Mouse (Mus musculus) ES-E14 (cell line): Measurements from ENCODE around the gene Vill. TPM values are rescaled to one million over a fixed set of nuclear protein-coding genes. Genes with fewer than 3 reads are reported as not detected.

Source experiments
- DNase-seq: peaks from one replicate; pipeline ENCODE4 v3.0.0-alpha.2; 2013; ENCODE audit warnings: low read depth, low spot score
- H3K27ac ChIP-seq: 2 replicates; pipeline ENCODE4 v1.5.1; 2012; ENCODE audit warnings: low read depth, mild to moderate bottlenecking, low read length, moderate library complexity, mixed read lengths; ENCODE audit not compliant: poor library complexity, insufficient read depth, severe bottlenecking
- H3K36me3 ChIP-seq: 2 replicates; pipeline ENCODE4 v1.6.1; 2012; ENCODE audit warnings: mild to moderate bottlenecking, low read length, moderate library complexity, mixed read lengths; ENCODE audit not compliant: control insufficient read depth, poor library complexity, insufficient read depth, severe bottlenecking
- H3K4me1 ChIP-seq, 2 experiments: fragments of 150-350 bp in 1 of 2; sonication (generic) in 1 of 2; 2 replicates each; pipeline ENCODE4 v1.6.1; 2012; ENCODE audit warnings: low read length in 2 of 2, mild to moderate bottlenecking in 1 of 2, mixed read lengths in 1 of 2; ENCODE audit not compliant: control insufficient read depth in 2 of 2, insufficient read depth in 2 of 2, poor library complexity in 1 of 2
- H3K4me3 ChIP-seq, 2 experiments: fragments of 150-350 bp in 1 of 2; sonication (generic) in 1 of 2; 2 replicates each; pipeline ENCODE4 v1.5.1; 2012; ENCODE audit warnings: low read length in 2 of 2, low read depth in 1 of 2, mild to moderate bottlenecking in 1 of 2, mixed read lengths in 1 of 2; ENCODE audit not compliant: insufficient read depth in 1 of 2, poor library complexity in 1 of 2, severe bottlenecking in 1 of 2
- H3K9ac ChIP-seq: 2 replicates; pipeline ENCODE4 v1.6.1; 2012; ENCODE audit warnings: low read depth, mild to moderate bottlenecking, low read length, mixed read lengths; ENCODE audit not compliant: poor library complexity, insufficient read depth, severe bottlenecking
- H3K9me3 ChIP-seq: fragments of 150-350 bp; sonication (generic); 2 replicates; pipeline ENCODE4 v1.6.1; 2012; ENCODE audit warnings: low read depth, mild to moderate bottlenecking, low read length; ENCODE audit not compliant: control insufficient read depth, insufficient read depth
- CHD2 ChIP-seq: IDR thresholded peaks from 2 replicates; pipeline ENCODE4 v1.6.1; 2014; ENCODE audit warnings: mild to moderate bottlenecking, low read depth, low read length, inconsistent platforms
- HCFC1 ChIP-seq: IDR thresholded peaks from 2 replicates; pipeline ENCODE4 v1.6.1; 2012; ENCODE audit warnings: low read length, inconsistent platforms, borderline replicate concordance; ENCODE audit not compliant: insufficient read depth
- MAFK ChIP-seq: IDR thresholded peaks from 2 replicates; pipeline ENCODE4 v1.6.1; 2014; ENCODE audit warnings: mild to moderate bottlenecking, low read depth, low read length, inconsistent platforms; ENCODE audit not compliant: insufficient read depth
- ZC3H11A ChIP-seq: IDR thresholded peaks from 2 replicates; pipeline ENCODE4 v1.6.1; 2012; ENCODE audit warnings: low read depth, mild to moderate bottlenecking, inconsistent platforms, low read length, borderline replicate concordance
- ZNF384 ChIP-seq: IDR thresholded peaks from 2 replicates; pipeline ENCODE4 v1.6.1; 2012; ENCODE audit warnings: low read depth, low read length, inconsistent platforms
- in situ Hi-C, 2 experiments: fragments of 600-800 bp; cut with MboI; formaldehyde crosslinking; loops; one replicate each; pipeline ENCODE4 v1.15.1; 2025; ENCODE audit warnings: low sequenced_read_pairs in 2 of 2, inconsistent platforms in 1 of 2; ENCODE audit not compliant: unreplicated experiment in 2 of 2
- total RNA-seq: library from RNA; depleted of rRNA; stranded (reverse); fragments of 300-350 nt; gene quantifications from 2 replicates; pipeline ENCODE4 v1.2.3, GENCODE M21; 2012; rRNA removed

Vill gene
- total RNA-seq, 1 experiment: 27.5 TPM

DNA sequence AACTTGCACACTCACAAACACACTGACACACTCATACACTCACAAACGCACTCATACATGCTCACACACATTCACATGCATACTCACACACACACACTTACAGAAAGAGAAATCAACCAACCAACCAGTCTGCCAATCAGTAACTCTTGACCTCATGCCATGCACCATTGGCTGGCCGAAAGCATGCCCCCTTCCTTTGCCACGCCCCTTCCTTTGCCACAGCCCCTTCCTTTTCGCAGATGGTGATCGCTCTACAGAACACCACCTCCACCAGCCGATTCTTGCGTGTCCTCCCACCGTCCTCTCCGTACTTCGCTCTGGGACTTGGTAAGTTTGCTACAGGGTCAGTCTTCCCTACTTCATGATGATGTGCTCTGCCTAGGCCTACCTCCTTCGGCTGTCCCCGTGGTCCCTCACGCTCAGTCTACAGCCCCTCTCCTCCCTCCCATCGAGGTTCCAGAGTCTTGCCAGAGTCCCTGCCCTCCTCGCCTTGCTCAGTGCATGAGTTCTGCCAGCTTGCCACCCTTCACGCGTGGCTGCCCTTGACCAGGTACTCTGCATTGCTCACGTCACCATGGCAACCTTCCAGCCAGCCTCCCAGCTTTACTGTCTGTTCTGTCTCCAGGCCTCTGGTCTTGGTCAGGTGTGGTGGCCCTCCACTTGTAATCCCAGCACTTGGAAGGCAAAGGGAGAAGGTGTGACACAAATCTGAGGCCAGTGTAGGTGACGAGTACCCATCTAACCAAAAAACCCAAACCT lies 67.0 kb downstream of the Vill start:
- DNase-seq: no peak

DNA sequence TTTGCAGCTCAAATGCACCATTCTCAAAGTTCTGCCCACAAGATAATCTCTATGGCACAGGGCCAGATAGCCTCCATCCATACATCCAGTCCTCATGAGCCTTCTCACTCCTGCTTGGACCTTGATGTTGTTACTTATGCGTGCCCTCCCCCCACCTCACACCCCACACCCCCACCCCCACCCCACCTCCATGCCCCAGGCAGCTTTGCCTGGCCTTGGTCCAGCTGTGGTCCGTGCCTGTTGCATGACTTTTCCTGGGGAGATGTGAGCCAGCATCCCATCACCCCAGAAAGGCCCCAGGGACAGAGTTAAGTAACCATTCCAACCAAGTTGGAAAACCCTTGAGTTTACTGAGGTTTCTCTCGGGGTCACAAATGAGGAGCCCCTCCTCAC lies 67.6 kb downstream of the Vill start:
- Histone ChIP-seq H3K36me3 (no peaks in the 10 kb centered on the region), H3K27ac (no peak overlapping the region), H3K9me3 (no peaks in the 10 kb centered on the region), H3K4me1 (peaks cover 0 to under 1% of the 10 kb centered on the region in 2 experiments; a peak in 1 of 4 replicates), H3K9ac (no peak overlapping the region), H3K4me3 (no peak overlapping the region)
- no peak for DNase-seq
- no peak for TF ChIP-seq MAFK
- no peak for TF ChIP-seq ZC3H11A
- no peak for TF ChIP-seq CHD2
- TF ChIP-seq ZNF384: no peak
- no peak for TF ChIP-seq HCFC1
- in situ Hi-C loops: no loop called here

More for the DNA sequence above, 67.0 kb downstream of the Vill start:
- Histone ChIP-seq H3K9me3 (no peaks in the 10 kb centered on the region), H3K4me1 (peaks cover 0 to 2% of the 10 kb centered on the region in 2 experiments; a peak in 1 of 4 replicates), H3K9ac (no peak overlapping the region), H3K4me3 (no peak overlapping the region), H3K27ac (no peak overlapping the region), H3K36me3 (no peaks in the 10 kb centered on the region)
- TF ChIP-seq HCFC1 (no peak), MAFK (no peak), CHD2 (no peak), ZNF384 (no peak), ZC3H11A (no peak)
- in situ Hi-C loops: no loop called here

Other genes starting within 250 kb of the Vill start
- 2.9 and 3.3 TPM in 2 replicates for gene Ctdspl, start 126.3 kb upstream of the Vill start, total RNA-seq
- gene Plcd1, start 40.7 kb downstream of the Vill start, total RNA-seq: 13.1 and 15.3 TPM in 2 replicates
- gene Dlec1, start 49.7 kb downstream of the Vill start, total RNA-seq: 1.2 and 3.7 TPM in 2 replicates
- gene Acaa1b, start 104.3 kb downstream of the Vill start, total RNA-seq: 3.0 and 6.8 TPM in 2 replicates
- not detected in 2 replicates for gene Gm47289, start 106.4 kb downstream of the Vill start, total RNA-seq
- 0.13 TPM in 1 of 2 replicates, not detected in the other for gene Slc22a13, start 156.3 kb downstream of the Vill start, total RNA-seq